Mouse (Mus musculus) lung, embryonic 14.5 days (tissue): ENCODE measurements around the gene Lctl. TPM values are rescaled to one million over a fixed set of nuclear protein-coding genes. Genes with fewer than 3 reads are reported as not detected.
A peak's percentile ranks its signal among the peaks of the same experiment; 100 is the strongest.
"Not testable (repeated sequence)": the region's sequence is repeated elsewhere in the genome, so short reads cannot be mapped to it uniquely, and the experiment has no call there.

Experiments
- ATAC-seq: fragments of 200-750 bp; cut with Nextera tagmentation; 2 replicates; pipeline ENCODE4 v1.8.0; 2017; ENCODE audit warnings: mild to moderate bottlenecking, moderate TSS enrichment, moderate library complexity; ENCODE audit not compliant: insufficient read depth
- DNase-seq: peaks from one replicate; pipeline ENCODE4 v3.0.0-alpha.2; 2015
- H3K27ac ChIP-seq: fragments of 300-500 bp; sonication (generic); 2 replicates; pipeline ENCODE4 v1.5.1; 2014; ENCODE audit warnings: low read depth, mild to moderate bottlenecking, moderate library complexity
- H3K27me3 ChIP-seq: fragments of 300-500 bp; sonication (generic); 2 replicates; pipeline ENCODE4 v1.6.1; 2014; ENCODE audit warnings: low read length, control low read depth; ENCODE audit not compliant: insufficient read depth
- H3K36me3 ChIP-seq: fragments of 300-500 bp; sonication (generic); 2 replicates; pipeline ENCODE4 v1.6.1; 2014; ENCODE audit warnings: control low read depth; ENCODE audit not compliant: insufficient read depth
- H3K4me1 ChIP-seq: fragments of 300-500 bp; sonication (generic); 2 replicates; pipeline ENCODE4 v1.6.1; 2014; ENCODE audit warnings: antibody characterized with exemption, control low read depth; ENCODE audit not compliant: insufficient read depth
- H3K4me2 ChIP-seq: fragments of 300-500 bp; sonication (generic); 2 replicates; pipeline ENCODE4 v1.6.1; 2014; ENCODE audit warnings: mild to moderate bottlenecking
- H3K4me3 ChIP-seq: fragments of 300-500 bp; sonication (generic); 2 replicates; pipeline ENCODE4 v1.5.1; 2014; ENCODE audit warnings: low read depth, low read length
- H3K9ac ChIP-seq: fragments of 300-500 bp; sonication (generic); 2 replicates; pipeline ENCODE4 v1.6.1; 2014
- H3K9me3 ChIP-seq: fragments of 300-500 bp; sonication (generic); 2 replicates; pipeline ENCODE4 v1.6.1; 2016; ENCODE audit warnings: low read depth, low read length, control low read depth
- CTCF ChIP-seq: IDR thresholded peaks from 2 replicates; pipeline ENCODE4 v1.5.1; 2016; ENCODE audit warnings: antibody characterized with exemption, low read depth
- WGBS: fragments of 180-500 bp; shearing (Covaris S2); extraction: QIAGEN DNeasy Blood & Tissue Kit; methylation state at CpG from one replicate; pipeline ENCODE4 v1.1.7; 2014; 5-methylcytosine and 5-hydroxymethylcytosine counted together
- polyA plus RNA-seq: library from polyadenylated mRNA; unstranded; fragments of >200 nt; fragmentation: Nextera tagmentation; extraction: Ambion mirVana; gene quantifications from 2 replicates; pipeline ENCODE4 v1.2.1, GENCODE M21; 2014

Gene Lctl
- polyA plus RNA-seq, 1 experiment from 2014 or later, result 0.13 TPM

- 31% methylated on average over 12 of the region's 12 CpGs for WGBS
- TF ChIP-seq CTCF, result no peak
- H3K9ac ChIP-seq, result no peak overlapping the region
These were observed 9.2 kb downstream of the Lctl start for GRCm38 (mm10) chr9:64126121-64126520.

DNA sequence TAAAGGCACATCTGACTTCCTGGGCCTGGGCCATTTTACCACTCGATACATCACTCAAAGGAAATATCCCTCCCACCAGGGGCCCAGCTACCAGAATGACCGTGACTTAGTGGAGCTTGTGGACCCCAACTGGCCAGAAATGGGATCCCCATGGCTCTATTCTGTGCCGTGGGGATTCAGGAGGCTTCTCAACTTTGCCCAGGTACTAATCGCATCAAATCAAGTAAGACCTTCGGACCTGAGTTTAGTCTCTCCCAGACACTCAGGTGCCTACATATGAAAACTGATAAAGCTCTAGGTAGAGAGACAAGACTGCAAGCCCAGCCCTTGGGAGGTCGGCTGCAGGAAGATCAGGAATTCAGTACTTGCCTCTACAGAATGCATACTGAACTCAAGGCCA lies 14.7 kb downstream of the Lctl start:
- H3K4me2 ChIP-seq, result no peak overlapping the region
- no peaks in the 10 kb centered on the region for H3K9me3 ChIP-seq
- no peaks in the 10 kb centered on the region for H3K4me1 ChIP-seq
- H3K36me3 ChIP-seq, result peaks cover 7% of the 10 kb centered on the region
- H3K4me3 ChIP-seq, result no peak overlapping the region
- no peak overlapping the region for H3K27ac ChIP-seq
- no peaks in the 10 kb centered on the region for H3K27me3 ChIP-seq
- WGBS, result 78% methylated on average over 6 of the region's 6 CpGs
- ATAC-seq, result no peak
- no peak for DNase-seq
- no peak for TF ChIP-seq CTCF
- no peak overlapping the region for H3K9ac ChIP-seq

More at GRCm38 (mm10) chr9:64126121-64126520, 9.2 kb downstream of the Lctl start:
- no peak overlapping the region for H3K4me2 ChIP-seq
- no peak for ATAC-seq
- no peak overlapping the region for H3K4me3 ChIP-seq
- no peak for DNase-seq
- H3K4me1 ChIP-seq, result no peaks in the 10 kb centered on the region
- H3K9me3 ChIP-seq, result no peaks in the 10 kb centered on the region
- no peak overlapping the region for H3K27ac ChIP-seq
- H3K27me3 ChIP-seq, result no peaks in the 10 kb centered on the region
- no peaks in the 10 kb centered on the region for H3K36me3 ChIP-seq

GRCm38 (mm10) chr9:64138896-64139295 lies 21.9 kb downstream of the Lctl start:
- not testable (repeated sequence) for H3K4me1 ChIP-seq, H3K27ac ChIP-seq, H3K9ac ChIP-seq, H3K4me3 ChIP-seq, H3K4me2 ChIP-seq, ATAC-seq, H3K9me3 ChIP-seq, H3K27me3 ChIP-seq
- peak; percentile 84 for DNase-seq
- 6% methylated on average over 6 of the region's 6 CpGs for WGBS
- peak; percentile 73 for TF ChIP-seq CTCF
- H3K36me3 ChIP-seq, result peaks cover 59% of the 10 kb centered on the region

DNA sequence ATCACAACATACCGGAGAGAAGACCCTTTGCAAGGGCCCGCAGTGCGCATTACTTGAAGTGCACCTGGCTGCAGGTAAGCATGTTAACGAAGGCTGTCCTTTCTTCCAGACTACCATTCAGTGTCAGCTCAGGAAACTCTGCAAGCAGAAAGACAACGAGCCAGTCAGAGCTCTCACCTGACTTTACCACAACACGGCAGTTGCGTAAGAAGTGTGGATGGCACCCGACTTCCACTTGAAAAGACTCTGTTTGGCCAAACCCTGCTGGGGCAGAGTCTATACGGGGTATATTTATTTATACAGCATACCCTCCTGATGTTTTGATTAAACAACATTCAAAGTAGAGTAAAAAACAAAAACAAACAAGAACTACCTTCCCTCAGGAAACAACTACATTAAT lies 22.9 kb downstream of the Lctl start:
- Histone ChIP-seq H3K4me2 (no peak overlapping the region), H3K27me3 (no peaks in the 10 kb centered on the region), H3K4me1 (no peaks in the 10 kb centered on the region), H3K9me3 (no peaks in the 10 kb centered on the region), H3K27ac (no peak overlapping the region), H3K4me3 (no peak overlapping the region), H3K36me3 (peaks cover 67% of the 10 kb centered on the region), H3K9ac (no peak overlapping the region)
- DNase-seq (no peak), ATAC-seq (no peak)
- TF ChIP-seq CTCF, result no peak
- 79% methylated on average over 9 of the region's 9 CpGs for WGBS

GRCm38 (mm10) chr9:64156641-64157040 lies 39.7 kb downstream of the Lctl start:
- Histone ChIP-seq H3K27me3 (no peaks in the 10 kb centered on the region), H3K36me3 (peaks cover 90% of the 10 kb centered on the region), H3K9me3 (no peaks in the 10 kb centered on the region), H3K9ac (no peak overlapping the region), H3K27ac (no peak overlapping the region), H3K4me3 (no peak overlapping the region), H3K4me1 (no peaks in the 10 kb centered on the region), H3K4me2 (no peak overlapping the region)
- ATAC-seq (no peak), DNase-seq (no peak)
- 85% methylated on average over 1 of the region's 1 CpGs for WGBS
- TF ChIP-seq CTCF, result no peak

DNA sequence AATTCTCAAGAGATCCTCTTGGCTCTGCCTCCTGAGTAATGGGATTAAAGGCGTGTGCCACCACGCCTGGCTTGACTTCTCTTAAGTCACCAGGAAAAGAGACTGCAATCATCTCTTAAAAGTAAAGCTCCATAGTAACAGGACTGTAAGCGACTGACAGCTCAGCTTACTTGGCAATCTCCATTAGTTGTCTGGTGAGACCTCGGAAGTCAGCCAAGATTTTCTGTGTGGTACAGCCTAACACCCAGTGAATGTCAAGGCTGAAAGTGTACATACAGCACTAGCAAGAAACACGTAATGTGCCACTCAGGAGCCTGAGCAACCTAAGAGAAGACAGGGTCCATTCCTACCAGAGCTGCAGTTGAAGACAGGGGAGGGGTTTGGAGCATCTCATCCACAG lies 43.5 kb downstream of the Lctl start:
- H3K9me3 ChIP-seq, result no peaks in the 10 kb centered on the region
- ATAC-seq (no peak), DNase-seq (no peak)
- no peak for TF ChIP-seq CTCF
- peaks cover 86% of the 10 kb centered on the region for H3K36me3 ChIP-seq
- no peaks in the 10 kb centered on the region for H3K4me1 ChIP-seq
- no peak overlapping the region for H3K27ac ChIP-seq
- WGBS, result 87% methylated on average over 5 of the region's 5 CpGs
- no peak overlapping the region for H3K9ac ChIP-seq
- H3K4me2 ChIP-seq, result no peak overlapping the region
- no peaks in the 10 kb centered on the region for H3K27me3 ChIP-seq
- no peak overlapping the region for H3K4me3 ChIP-seq

- not testable (repeated sequence) for H3K4me2 ChIP-seq, H3K27ac ChIP-seq, H3K4me1 ChIP-seq, H3K4me3 ChIP-seq, H3K9me3 ChIP-seq, H3K9ac ChIP-seq, H3K27me3 ChIP-seq, DNase-seq, ATAC-seq
- WGBS, result 84% methylated on average over 3 of the region's 3 CpGs
- peaks cover 28% of the 10 kb centered on the region for H3K36me3 ChIP-seq
These were observed 53.0 kb downstream of the Lctl start for GRCm38 (mm10) chr9:64169967-64170366.
